Mouse (Mus musculus) urinary bladder, postnatal 14 days (tissue): Measurements from ENCODE around the gene Ccdc50.

Source experiments
- DNase-seq: peaks from one replicate; pipeline ENCODE4 v3.0.0; 2021; ENCODE audit warnings: low spot score

Gene Ccdc50

GRCm38 (mm10) chr16:27388761-27389451 lies at the start of gene Ccdc50:
Gene Ccdc50 (plus strand): TSS chr16:27388869.
- peak; percentile 77 for DNase-seq

- DNase-seq: no peak
Measured at GRCm38 (mm10) chr16:27347521-27347920, 41.1 kb upstream of the Ccdc50 start.

GRCm38 (mm10) chr16:27348359-27348758 lies 40.3 kb upstream of the Ccdc50 start:
- DNase-seq: no peak

- DNase-seq: no peak
Measured at GRCm38 (mm10) chr16:27349235-27349634, 39.4 kb upstream of the Ccdc50 start.

- DNase-seq: no peak
Measured at GRCm38 (mm10) chr16:27349878-27350532, 38.7 kb upstream of the Ccdc50 start.

GRCm38 (mm10) chr16:27354464-27354863 lies 34.2 kb upstream of the Ccdc50 start:
- DNase-seq: no peak

GRCm38 (mm10) chr16:27360059-27360458 lies 28.6 kb upstream of the Ccdc50 start:
- DNase-seq: no peak

- no peak for DNase-seq
Measured at GRCm38 (mm10) chr16:27370191-27370590, 18.5 kb upstream of the Ccdc50 start, which contains the start of gene Uts2b. Gene Uts2b (minus strand): TSS chr16:27370239.

GRCm38 (mm10) chr16:27370700-27371099 lies 18.0 kb upstream of the Ccdc50 start:
- no peak for DNase-seq

- DNase-seq: no peak
Measured at GRCm38 (mm10) chr16:27374139-27374538, 14.5 kb upstream of the Ccdc50 start.

- DNase-seq: no peak
Measured at GRCm38 (mm10) chr16:27375318-27375717, 13.4 kb upstream of the Ccdc50 start.

GRCm38 (mm10) chr16:27376556-27376955 lies 12.1 kb upstream of the Ccdc50 start:
- DNase-seq: no peak

GRCm38 (mm10) chr16:27382217-27382616 lies 6.5 kb upstream of the Ccdc50 start:
- no peak for DNase-seq

GRCm38 (mm10) chr16:27384893-27385603 lies 3.6 kb upstream of the Ccdc50 start:
- DNase-seq: no peak

- no peak for DNase-seq
Measured at GRCm38 (mm10) chr16:27385649-27386048, 3.0 kb upstream of the Ccdc50 start.

- DNase-seq: no peak
Measured at GRCm38 (mm10) chr16:27386850-27387407, 1.7 kb upstream of the Ccdc50 start.

GRCm38 (mm10) chr16:27387634-27388611 lies 746 bp upstream of the Ccdc50 start:
- DNase-seq: peak; percentile 4

- no peak for DNase-seq
Measured at GRCm38 (mm10) chr16:27389534-27390282, 1.0 kb downstream of the Ccdc50 start.

GRCm38 (mm10) chr16:27390306-27390705 lies 1.6 kb downstream of the Ccdc50 start:
- no peak for DNase-seq

- no peak for DNase-seq
Measured at GRCm38 (mm10) chr16:27391845-27392244, 3.2 kb downstream of the Ccdc50 start.
